Mouse (Mus musculus) frontal cortex, postnatal 10 days (tissue): ENCODE measurements at regions not wholly inside any gene's neighbourhood (a gene's known extent, or its start where the extent isn't known, plus 50 kb on each side); places are given as distances from the start of the nearest gene placed in this dataset.

Experiments used
- DNase-seq, 2 experiments: peaks; one replicate each; pipeline ENCODE4 v3.0.0; 2022; ENCODE audit warnings: low spot score in 2 of 2, mixed read lengths in 1 of 2

DNA sequence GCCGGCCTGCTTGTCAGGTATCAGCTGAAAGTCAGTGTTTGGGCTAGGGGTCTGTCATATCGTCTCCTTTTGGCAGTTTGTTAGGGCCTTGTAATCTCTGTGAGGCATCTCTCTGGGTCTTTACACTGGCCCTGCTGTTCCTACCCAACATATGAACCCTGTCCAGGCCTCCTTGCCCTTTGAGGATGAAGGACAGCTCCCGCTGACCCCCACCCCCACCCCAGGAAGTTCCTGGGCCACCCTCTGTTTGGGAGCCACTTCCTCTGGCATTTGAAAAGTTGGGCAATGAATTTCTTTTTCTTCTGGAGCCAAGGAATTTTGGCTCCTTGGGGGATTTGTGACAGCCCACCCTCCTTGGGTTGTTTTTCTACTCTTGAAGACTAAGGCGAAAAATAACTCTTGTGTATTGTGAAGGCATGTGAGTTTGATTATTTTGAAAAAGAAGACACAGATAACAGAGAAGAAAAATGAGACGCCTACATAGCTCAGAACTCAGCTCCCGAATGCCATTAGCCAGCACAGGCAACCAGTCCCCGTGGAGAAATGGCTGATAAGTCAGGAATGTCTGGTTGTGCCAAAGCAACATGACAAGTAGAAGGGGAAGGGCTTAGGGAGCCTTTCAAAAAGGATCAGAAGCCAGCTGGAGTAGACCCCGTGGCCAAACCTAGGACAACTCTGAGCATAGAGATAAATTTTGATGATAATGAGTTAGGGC lies 249.5 kb downstream of the Gm49356 start:
- DNase-seq, result no peak

DNA sequence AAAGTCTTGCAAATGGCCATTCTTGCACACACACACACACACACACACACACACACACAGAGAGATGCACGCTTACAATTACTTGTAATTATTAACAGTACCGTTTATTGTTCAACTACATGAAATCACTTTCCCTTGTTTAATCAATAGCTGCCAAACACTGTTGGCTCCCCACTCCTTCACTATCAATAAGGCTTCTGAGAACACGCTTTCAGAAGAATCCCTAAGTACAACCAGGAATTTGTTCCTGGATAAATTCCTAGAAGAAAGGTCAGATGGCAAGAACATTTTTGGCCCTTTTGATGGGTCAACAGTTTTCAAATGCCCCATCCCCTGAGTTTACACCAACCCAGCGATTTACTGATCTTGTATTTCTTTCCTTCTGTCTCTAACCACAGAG lies 252.5 kb downstream of the Gm49356 start:
- no peak for DNase-seq

DNA sequence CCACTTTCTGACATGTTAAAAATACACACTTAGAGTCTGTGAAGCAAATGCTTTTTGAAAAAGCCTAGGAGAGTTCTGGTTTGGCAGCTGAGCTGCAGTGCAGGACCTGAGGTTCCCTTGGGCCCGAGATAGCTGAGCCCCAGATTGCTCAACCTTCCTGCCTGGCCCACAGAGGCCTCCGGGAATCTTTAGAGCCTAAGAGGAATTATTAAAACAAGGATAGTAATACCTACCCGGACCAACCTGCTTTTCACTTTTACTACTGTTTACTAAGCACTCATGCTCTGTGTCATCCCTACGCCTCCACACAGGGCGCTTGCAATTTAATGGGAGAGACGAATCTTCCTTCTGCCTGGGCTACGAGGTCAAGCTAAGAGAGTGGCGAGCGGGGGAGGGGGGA lies 253.4 kb downstream of the Gm49356 start:
- no peak for DNase-seq

DNA sequence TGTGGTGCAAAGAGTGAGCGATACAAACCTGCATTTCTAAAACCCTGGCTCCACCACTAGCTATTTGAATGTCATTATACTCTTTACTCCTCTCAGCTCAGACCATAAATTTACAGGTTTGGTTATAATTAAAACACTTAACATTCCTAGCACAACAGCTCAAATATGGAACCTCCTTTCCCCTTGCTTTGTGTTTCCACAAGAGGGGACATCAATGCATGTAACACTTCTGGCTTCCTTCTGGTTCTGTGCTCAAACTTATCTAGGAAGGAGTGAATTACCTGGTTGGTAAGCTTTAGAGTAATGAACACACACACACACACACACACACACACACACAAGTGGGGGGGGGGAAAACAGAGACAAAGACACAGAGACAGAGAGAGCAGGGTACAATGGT lies 254.8 kb downstream of the Gm49356 start:
- no peak for DNase-seq

DNA sequence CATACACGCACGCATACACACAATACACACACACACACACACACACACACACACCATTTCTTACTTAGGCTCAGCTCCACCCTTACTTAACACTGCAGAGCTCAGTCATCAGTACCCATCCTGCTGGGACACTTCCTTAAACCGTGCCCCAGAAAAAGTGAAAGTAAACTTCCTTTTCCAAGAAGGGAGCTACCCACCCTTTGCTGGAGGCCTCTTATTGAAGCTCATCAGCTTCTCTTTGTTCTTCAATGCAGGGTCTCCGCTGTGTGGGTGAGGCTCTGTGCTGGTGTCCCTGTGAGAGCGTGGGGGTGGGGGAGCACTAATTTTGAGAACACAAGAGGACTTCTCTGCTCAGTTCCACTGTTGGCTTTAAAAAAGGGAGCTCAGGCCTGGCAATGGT lies 256.6 kb downstream of the Gm49356 start:
- no peak for DNase-seq

DNA sequence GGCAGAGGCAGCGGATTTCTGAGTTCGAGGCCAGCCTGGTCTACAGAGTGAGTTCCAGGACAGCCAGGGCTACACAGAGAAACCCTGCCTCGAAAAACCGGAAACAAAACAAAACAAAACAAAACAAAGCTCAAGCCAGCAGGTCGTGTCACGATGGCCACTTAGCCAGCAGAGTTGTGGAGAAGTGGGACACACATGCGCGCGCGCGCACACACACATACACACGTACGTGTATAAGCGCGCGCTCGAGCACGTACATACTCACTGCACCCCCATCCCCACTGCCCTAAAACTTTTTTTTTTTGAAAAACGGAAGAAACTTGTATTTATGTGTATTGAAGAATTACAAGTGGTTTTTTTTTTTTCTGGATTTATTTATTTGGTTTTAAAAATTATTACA lies 257.0 kb downstream of the Gm49356 start:
- DNase-seq, result no peak

DNA sequence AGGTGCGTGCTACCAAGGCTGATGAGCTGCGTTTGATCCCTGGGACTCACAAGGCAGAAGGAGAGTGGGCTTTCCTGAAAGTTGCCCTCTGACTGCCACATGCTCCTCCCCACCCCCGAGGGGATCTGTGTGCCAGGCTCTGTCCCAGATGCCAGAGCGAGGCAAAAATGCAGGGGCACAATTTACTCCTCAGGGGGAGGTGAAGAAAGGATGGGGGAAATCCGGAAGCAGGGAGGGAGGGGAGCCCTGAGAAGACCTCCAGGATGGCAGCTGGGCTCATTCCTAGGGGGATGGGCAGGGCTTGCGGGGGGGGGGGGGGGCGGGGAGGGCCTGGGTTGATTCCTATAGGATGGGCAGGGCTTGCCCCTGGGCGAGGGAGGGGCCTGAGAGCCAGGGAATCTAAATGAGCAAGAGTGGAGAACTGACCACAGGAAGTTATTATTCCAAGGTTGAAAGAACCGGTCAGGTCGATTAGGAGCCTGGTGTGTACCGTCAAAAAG lies 257.5 kb downstream of the Gm49356 start:
- DNase-seq, result no peak

DNA sequence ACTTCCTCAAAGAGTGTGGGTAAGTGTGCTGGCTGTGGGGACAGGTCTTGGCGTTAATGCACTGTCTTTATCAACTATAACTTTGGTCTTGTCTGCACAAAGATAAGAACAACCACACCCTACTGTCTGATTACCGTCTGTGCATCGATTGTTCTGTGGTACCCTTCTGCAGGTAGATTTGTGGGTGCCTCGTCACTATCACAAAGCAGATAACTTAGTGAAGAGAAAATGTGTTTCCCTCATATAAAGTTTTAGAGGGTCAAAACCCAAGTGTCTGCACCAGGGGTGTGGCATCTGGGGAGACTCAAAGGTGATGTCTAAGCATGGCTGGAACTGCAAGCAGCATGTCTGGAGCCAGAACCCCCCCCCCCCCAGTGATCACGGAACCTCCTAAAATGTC lies 259.4 kb downstream of the Gm49356 start:
- no peak for DNase-seq

DNA sequence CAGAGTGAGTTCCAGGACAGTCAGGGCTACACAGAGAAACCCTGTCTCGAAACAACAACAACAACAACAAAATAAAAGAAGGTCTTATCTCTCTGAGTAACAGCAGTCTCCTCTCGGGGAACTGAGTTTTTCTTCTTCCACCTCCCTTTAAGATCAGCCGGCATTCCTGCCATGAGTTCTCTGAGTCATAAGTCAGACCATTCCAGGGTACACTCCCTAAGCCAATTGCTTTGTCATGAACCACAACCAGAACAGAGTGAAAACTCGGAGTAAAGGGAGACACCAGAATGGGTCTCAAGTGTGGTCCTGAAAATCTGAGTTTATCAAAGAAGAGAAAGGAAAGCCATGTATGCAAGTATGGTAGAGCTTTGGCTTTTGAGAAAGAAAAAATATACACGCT lies 262.4 kb downstream of the Gm49356 start:
- DNase-seq, result no peak

DNA sequence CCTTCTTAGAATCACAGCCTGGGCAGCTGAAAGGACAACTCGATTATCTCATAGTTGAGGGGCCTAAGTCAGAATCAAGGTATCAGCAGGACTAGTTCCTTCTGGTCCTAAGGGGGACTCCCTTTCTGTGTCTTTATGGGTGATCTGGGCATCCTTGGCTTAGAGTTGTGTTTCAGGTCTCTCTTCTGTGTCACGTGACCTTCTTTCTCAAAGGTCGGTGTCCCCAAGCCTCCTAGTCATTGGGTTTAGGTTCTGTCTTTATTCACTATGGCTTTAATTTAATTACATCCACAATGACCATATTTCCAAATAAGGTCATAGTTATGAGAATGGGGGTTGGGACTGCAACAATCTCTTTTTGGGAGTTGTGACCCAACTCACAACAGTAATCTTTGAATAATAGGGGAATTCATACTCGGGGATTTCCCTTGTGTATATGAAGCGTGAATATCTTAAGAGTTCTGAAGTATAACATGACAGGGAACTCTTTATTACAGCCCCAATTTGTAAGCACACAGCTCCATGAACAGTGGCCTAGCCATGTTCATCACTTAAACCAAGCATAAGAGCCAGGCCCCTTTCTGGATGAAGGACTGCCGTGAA lies 263.8 kb downstream of the Gm49356 start:
- DNase-seq, result no peak

DNA sequence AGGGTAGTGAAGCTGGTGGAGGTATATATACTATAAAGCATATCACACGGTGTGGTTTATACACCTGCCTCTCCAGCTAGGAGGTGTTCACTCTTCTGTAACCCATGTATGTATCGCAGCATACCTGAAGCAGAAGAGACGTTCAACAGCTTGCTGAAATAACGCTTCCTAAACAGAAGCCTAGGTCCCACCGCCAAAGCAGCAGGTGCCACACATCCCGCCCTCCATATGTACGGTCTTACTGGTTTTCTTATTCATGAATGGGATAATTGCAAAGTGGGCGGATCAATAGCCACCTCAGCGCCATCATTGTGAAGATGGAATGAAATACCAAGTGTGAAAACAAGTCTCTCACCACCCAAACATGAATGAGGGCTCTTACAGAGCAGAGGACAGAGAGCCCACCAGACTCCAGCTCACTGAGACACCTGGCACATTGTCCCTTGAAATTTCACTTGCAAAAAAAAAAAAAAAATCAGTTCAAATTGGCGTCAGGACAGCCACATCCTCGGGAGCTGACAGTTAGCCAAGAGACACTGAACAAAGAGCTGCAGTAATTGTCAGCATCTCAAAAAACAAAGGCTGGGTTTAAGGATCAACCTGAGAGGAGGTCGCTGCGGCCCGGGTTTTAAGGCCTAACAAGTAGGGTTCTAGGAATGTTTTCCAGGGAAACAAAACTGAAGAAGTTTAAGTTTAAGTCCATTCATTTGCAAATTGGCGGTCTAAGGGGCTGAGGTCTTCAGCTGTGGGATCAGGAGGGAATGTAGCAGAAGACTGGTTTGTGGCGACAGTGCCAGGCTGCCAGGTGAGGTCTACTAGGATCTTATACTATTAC lies 264.5 kb downstream of the Gm49356 start:
- DNase-seq, result no peak

DNA sequence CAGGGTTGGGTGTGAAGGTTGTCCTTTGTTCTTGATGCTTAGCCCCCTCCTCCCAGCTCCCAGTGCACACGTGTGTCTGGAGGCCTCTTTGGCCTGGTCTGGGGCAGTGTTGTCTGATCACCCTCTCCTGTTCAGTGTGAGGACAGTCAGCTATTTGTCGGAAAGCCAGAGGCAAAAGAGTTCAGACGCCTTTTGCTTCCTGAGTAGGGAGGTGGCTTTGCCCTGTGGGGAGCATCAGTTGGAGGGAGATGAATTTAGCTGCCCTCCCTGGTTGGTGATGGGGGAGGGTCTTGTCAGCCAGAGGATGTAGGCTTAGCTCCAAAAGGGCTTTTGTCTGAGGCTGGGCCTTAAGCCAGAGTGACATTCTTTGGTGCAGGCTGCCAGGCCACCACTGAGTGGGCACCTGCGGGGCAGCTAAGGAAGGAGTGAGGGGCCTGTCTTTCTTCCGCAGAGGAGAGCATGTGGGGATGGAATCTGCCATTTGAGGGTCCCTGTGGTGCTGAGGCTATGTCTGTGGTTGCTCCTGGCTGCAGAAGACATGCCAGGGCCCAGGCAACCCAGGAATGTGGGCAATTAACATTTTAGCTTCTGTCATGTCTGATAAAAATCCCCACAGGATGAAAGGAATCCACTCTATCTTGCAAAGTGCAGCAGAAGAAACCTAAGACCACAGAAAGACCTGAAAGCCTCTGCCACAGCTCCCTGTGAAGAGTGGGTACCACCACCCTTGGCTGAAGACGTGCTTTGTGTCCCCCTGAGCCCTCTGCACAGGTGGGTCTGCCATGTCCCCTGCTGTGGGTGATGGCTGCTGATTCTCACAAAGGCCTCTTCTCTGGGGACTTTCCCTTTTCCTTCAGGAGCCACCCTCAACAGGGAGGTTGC lies 265.6 kb downstream of the Gm49356 start:
- DNase-seq, result peak in 1 of 2 experiments; percentile 27

DNA sequence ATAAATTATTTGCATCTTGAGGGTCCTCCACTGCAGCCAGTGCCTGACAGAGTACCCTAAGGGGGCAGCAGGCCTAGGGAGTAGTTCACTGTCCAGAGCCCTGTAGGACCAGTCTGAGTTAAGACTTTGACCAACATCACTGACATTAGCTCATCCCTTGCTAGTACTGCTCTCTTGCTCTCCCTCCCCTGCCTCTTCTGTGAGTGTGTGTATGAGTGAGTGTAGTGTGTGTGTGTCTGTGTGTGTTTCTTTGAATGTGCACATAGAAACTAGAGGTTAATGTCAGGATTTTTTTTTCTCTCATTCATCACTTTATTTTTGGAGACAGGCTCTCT lies 266.2 kb downstream of the Gm49356 start:
- no peak for DNase-seq

DNA sequence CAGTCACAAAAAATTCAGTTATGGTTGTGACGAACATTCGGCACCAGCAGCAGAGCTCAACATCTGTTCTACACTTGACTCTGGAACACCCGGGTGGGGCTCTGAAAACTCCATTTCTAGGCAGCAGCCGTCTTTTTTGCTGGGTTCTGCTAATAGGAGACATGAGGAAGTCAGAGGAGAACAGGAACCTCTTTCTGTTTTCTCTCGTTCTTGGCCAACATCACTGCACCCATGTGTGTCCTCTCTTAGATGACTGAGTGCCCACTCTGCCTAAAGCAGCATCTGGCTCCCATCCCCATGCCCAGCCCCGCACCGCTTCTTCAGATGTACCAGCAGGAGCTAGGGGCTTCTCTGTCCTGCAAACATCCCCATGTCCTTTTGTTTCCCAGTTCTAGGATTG lies 267.2 kb downstream of the Gm49356 start:
- no peak for DNase-seq

DNA sequence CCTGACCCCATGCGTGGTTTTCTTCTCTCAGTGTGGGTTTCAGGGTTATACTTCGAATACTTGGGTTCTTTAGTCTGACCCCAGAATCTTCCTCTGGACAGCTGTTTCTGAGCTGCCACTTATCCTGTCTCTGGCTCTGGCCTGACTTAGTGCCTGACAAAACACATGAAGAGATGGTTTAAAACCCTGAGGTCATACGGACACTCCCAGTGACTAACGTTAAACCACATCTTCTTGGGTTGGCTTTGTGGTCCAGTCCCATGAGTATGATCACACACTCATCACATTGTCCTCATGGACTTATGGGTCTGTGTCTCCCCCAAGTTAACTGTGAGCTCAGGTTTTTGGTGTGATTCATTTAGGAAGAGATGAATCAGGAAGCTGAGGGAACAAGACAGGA lies 269.7 kb downstream of the Gm49356 start:
- no peak for DNase-seq

DNA sequence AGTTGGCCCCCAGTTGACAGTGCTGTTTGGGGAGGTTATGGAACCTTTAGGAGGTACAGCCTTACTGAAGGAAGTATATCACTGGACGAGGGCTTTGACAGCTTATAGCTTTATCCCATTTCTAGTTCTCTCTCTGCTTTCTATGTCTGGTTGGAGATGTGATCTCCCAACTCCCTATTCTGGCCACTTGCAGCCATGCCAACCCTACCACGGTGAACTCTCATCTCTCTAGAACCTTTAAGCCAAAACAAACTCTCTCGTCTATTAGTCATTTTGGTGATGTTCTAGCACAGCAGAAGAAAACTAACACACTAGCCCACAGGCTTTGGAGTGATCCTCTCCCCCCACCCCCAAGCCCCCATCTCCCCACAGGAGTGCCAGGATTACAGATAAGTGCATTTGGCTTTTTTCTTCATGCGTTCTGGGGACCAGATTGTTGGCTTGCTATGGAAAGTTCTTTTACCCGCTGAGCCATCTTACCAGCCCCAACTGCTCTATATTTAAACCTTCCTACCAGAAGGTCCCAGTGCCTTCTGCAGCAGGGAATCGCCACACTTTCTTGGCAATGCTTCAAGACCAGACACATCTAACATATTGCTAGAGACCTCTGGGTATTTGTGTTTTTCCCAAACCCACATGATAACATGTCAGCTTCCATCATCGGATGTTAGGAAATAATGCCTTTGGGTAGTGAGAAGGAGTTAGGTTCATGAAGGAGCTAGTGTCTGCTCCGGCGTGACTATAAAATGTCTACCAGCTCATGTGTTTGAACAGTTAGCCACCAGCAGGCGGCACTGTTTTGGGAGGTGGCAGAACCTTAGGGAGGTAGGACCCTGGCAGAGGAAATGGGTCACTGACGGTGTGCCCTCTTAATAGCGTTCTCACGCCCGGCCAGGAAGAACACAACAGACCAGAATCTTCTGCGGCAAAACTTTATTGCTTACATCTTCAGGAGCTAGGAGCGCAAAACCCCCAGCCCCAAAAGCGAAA lies 272.1 kb downstream of the Gm49356 start:
- DNase-seq, result no peak

DNA sequence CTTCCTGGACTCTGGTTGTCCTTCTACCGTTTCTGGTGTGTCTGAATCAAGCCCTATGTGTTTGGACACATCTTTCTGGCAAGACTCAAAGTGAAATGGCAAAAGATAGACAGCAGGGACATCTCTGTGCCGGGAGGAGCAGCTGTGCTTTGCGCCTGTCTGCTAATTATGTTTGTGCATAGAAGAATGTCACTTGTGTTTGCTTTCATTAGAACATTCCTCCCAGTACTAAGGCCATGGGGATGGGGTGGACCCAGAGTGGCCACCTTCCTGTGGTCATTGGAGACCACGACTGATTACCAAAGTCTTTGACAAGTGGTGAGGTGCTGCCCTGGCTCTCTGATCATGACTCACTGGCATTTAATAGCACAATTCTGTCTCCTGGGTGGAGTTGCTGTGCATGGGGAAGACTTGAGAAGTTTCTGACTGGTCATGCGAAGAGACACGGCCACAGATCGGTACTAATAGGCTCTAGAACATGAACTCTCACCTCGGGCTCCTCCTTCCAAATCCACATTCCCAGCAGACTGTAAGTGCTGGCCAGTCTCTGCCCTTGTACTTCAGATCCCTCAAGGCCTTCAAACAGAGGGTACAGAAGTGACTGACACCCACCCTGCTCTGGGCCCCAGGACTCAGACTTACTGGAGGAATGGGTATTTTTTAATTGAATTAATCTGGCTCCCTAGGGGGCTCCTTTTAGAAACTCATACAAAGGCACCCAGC lies 279.0 kb downstream of the Gm49356 start:
- no peak for DNase-seq

DNA sequence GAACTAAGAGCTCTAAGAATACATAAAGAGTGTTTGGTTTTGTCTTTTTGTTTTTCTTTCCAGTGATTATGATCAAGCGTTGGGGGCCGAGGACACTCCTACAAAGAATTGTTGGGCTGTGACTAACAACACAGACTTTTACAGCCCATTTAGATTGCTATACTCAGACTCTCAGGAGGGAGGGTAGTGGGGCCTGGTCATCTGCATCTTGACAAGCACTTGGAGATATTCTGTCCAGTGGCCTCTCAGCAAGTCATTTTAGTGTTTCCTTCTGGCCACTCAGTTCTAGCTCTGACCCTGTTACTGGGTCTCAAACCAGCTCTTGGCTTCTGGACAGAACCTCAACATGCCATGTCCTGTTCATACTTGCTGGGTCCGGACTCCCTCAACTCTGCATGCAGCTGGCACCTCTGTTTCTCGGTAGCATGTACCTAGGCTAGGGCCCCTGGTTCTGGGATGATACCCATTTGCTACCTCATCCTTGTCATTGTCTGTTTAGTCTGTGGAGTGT lies 279.6 kb downstream of the Gm49356 start:
- no peak for DNase-seq

DNA sequence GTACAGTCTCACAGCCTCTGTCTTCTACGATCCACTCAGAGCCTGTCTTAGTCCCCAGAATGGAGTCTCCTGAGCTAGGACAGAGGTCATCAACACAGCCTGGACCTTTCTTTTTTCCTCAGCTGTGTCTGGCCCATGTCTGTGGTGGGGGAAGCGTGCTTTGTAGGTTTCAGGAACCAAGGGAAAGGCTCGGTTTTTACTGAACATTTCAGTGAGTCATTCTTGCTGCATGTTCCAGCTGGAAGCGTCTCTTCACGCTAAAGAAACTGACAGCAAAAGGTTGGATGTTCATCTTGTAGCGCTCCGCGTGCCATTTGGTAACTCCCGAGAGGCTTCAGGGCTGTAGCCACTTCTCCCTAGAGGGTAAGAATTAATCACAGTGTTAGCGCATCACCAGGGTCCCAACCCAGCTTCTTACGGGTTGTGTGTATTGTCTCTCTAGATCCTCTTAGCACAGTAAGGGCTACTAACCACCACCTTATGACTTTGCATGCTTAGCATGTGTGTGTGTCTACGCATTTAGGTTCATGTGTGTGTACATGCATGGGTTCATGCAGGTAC lies 280.2 kb downstream of the Gm49356 start:
- DNase-seq, result no peak
